Mouse (Mus musculus): ENCODE measurements around the gene Tsnaxip1. TPM values are rescaled to one million over a fixed set of nuclear protein-coding genes. Genes with fewer than 3 reads are reported as not detected.

The Tsnaxip1 gene
- polyA plus RNA-seq, 1 experiment from 2014 or later = 7.2 TPM

- peak overlapping the region; percentile 64 for H3K9ac ChIP-seq
- peak overlapping the region; percentile 77 for H3K4me3 ChIP-seq (replicated peaks)
- H3K27ac ChIP-seq (replicated peaks) = peak overlapping the region; percentile 79
- no peaks in the 10 kb centered on the region for H3K9me3 ChIP-seq (replicated peaks)
- peak; percentile 85 for ATAC-seq (ENCODE audit: insufficient number of reproducible peaks, low FRiP score, low TSS enrichment, low read depth)
- H3K27me3 ChIP-seq = no peaks in the 10 kb centered on the region
- WGBS = under 1% methylated on average over 34 of the region's 34 CpGs
- H3K36me3 ChIP-seq = peaks cover 32% of the 10 kb centered on the region
- peak overlapping the region; percentile 66 for H3K4me2 ChIP-seq (replicated peaks)
- peaks cover 26% of the 10 kb centered on the region for H3K4me1 ChIP-seq
Observed at GRCm38 (mm10) chr8:105851651-105852143, 24.2 kb downstream of the Tsnaxip1 start.

GRCm38 (mm10) chr8:105852146-105852729 is 24.7 kb downstream of the Tsnaxip1 start:
- H3K4me3 ChIP-seq (replicated peaks) = peak overlapping the region; percentile 77

GRCm38 (mm10) chr8:105853178-105853577 is 25.6 kb downstream of the Tsnaxip1 start, which contains the start of gene Cenpt:
Gene Cenpt, minus strand, starts transcription at chr8:105853278.
- 93% methylated on average over 3 of the region's 3 CpGs for WGBS
- H3K27me3 ChIP-seq = no peaks in the 10 kb centered on the region
- H3K4me3 ChIP-seq (replicated peaks) = no peak within 1 kb of the TSS
- ATAC-seq (ENCODE audit: insufficient number of reproducible peaks, low FRiP score, low TSS enrichment, low read depth) = no peak
- H3K9ac ChIP-seq = no peak within 1 kb of the TSS
- peaks cover 39% of the 10 kb centered on the region for H3K4me1 ChIP-seq
- peaks cover 20% of the 10 kb centered on the region for H3K36me3 ChIP-seq
- H3K27ac ChIP-seq (replicated peaks) = no peak within 1 kb of the TSS
- H3K4me2 ChIP-seq (replicated peaks) = no peak within 1 kb of the TSS
- no peaks in the 10 kb centered on the region for H3K9me3 ChIP-seq (replicated peaks)

More at GRCm38 (mm10) chr8:105852146-105852729, 24.7 kb downstream of the Tsnaxip1 start:
- Histone ChIP-seq H3K4me2 (replicated peaks) (peak overlapping the region; percentile 66), H3K27me3 (no peaks in the 10 kb centered on the region), H3K4me1 (peaks cover 30% of the 10 kb centered on the region), H3K9ac (no peak overlapping the region), H3K27ac (replicated peaks) (no peak overlapping the region), H3K9me3 (replicated peaks) (no peaks in the 10 kb centered on the region), H3K36me3 (peaks cover 27% of the 10 kb centered on the region)
- 80% methylated on average over 12 of the region's 12 CpGs for WGBS
- no peak for ATAC-seq (ENCODE audit: insufficient number of reproducible peaks, low FRiP score, low TSS enrichment, low read depth)

DNA sequence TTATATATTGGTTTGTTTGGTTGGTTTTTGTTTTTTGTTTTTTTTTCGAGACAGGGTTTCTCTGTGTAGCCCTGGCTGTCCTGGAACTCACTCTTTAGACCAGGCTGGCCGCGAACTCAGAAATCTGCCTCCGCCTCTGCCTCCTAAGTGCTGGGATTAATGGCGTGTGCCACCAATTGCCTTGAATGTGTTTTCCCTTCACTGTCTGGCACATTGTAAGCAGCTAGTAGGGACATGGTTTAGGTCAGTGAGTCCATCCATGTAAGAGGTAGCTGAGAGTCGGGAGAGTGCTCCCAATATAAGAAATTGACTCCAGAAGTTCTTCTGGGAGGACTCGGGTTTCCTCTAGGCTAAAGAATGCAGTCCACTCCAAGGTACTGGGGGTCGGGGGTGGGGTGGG is 26.8 kb downstream of the Tsnaxip1 start:
- peaks cover 50% of the 10 kb centered on the region for H3K4me1 ChIP-seq
- peaks cover 17% of the 10 kb centered on the region for H3K36me3 ChIP-seq
- H3K9ac ChIP-seq = no peak overlapping the region
- 0 out of 2 replicates have a peak overlapping the region, but pooled peaks have one; percentile 40 for H3K27ac ChIP-seq (replicated peaks)
- no peaks in the 10 kb centered on the region for H3K9me3 ChIP-seq (replicated peaks)
- no peak for ATAC-seq (ENCODE audit: insufficient number of reproducible peaks, low FRiP score, low TSS enrichment, low read depth)
- WGBS = 29% methylated on average over 8 of the region's 8 CpGs
- H3K27me3 ChIP-seq = no peaks in the 10 kb centered on the region
- peak overlapping the region; percentile 71 for H3K4me3 ChIP-seq (replicated peaks)
- H3K4me2 ChIP-seq (replicated peaks) = peak overlapping the region; percentile 92

DNA sequence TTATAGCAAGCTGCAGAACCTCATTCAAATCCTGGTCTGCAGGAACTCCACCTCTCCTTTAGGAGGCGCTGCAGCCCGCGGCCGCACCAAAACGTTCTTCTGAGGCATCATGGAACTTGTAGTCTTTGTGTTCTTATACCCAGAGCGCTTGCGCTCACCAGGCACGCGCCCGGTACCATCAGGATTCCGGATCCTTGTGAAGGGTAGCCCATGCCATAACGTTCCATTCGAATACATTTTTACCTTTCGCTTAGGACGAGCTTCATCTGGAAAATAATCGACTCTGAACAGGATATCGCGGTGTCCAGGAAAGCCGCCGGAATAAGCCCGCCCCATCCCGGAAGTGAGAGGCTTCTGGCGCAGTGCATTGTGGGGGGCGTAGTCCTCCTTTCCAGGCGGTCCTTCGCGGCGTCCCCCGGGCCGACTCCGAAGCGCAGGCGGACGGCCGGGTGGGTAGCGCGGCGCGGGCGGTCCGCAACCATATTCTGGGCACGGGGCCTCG is 27.2 kb downstream of the Tsnaxip1 start, which contains the start of gene Thap11:
Gene Thap11 (plus strand): TSS at position 418 of the 502 bp plus-strand sequence.
- H3K36me3 ChIP-seq = peaks cover 13% of the 10 kb centered on the region; the same call in 1 of the 2 replicates
- H3K27me3 ChIP-seq = no peaks in the 10 kb centered on the region
- peaks cover 55% of the 10 kb centered on the region for H3K4me1 ChIP-seq
- H3K9me3 ChIP-seq (replicated peaks) = no peaks in the 10 kb centered on the region
- peak within 1 kb of the TSS; percentile 71 for H3K4me3 ChIP-seq (replicated peaks)
- ATAC-seq (ENCODE audit: insufficient number of reproducible peaks, low FRiP score, low TSS enrichment, low read depth) = peak; percentile 93
- H3K4me2 ChIP-seq (replicated peaks) = peak within 1 kb of the TSS; percentile 92
- peak within 1 kb of the TSS; percentile 64 for H3K9ac ChIP-seq
- 4% methylated on average over 43 of the region's 43 CpGs for WGBS
- H3K27ac ChIP-seq (replicated peaks) = peak within 1 kb of the TSS; percentile 92

GRCm38 (mm10) chr8:105855248-105856167 is 28.0 kb downstream of the Tsnaxip1 start:
- under 1% methylated on average over 71 of the region's 71 CpGs for WGBS
- Histone ChIP-seq H3K4me3 (replicated peaks) (peak overlapping the region; percentile 71), H3K9me3 (replicated peaks) (no peaks in the 10 kb centered on the region), H3K9ac (peak overlapping the region; percentile 64), H3K4me1 (peaks cover 55% of the 10 kb centered on the region), H3K36me3 (peaks cover 11% of the 10 kb centered on the region; the same call in 1 of the 2 replicates), H3K27me3 (no peaks in the 10 kb centered on the region), H3K27ac (replicated peaks) (peak overlapping the region; percentile 92), H3K4me2 (replicated peaks) (peak overlapping the region; percentile 92)
- ATAC-seq (ENCODE audit: insufficient number of reproducible peaks, low FRiP score, low TSS enrichment, low read depth) = peak; percentile 15; the same call in 1 of the 2 replicates

- Histone ChIP-seq H3K4me3 (replicated peaks) (peak overlapping the region; percentile 71), H3K9ac (peak overlapping the region; percentile 64), H3K27ac (replicated peaks) (peak overlapping the region; percentile 92), H3K4me1 (peaks cover 53% of the 10 kb centered on the region), H3K9me3 (replicated peaks) (no peaks in the 10 kb centered on the region), H3K36me3 (peaks cover 11% of the 10 kb centered on the region; the same call in 1 of the 2 replicates), H3K4me2 (replicated peaks) (peak overlapping the region; percentile 92), H3K27me3 (no peaks in the 10 kb centered on the region)
- WGBS = 20% methylated on average over 15 of the region's 15 CpGs
- ATAC-seq (ENCODE audit: insufficient number of reproducible peaks, low FRiP score, low TSS enrichment, low read depth) = no peak
Observed at GRCm38 (mm10) chr8:105856168-105856835, 28.8 kb downstream of the Tsnaxip1 start.

- Histone ChIP-seq H3K27me3 (no peaks in the 10 kb centered on the region), H3K36me3 (peaks cover 14% of the 10 kb centered on the region), H3K9ac (no peak overlapping the region), H3K27ac (replicated peaks) (peak overlapping the region; percentile 94; the same call in 1 of the 2 replicates), H3K4me1 (peaks cover 61% of the 10 kb centered on the region), H3K4me3 (replicated peaks) (no peak overlapping the region), H3K9me3 (replicated peaks) (no peaks in the 10 kb centered on the region), H3K4me2 (replicated peaks) (no peak overlapping the region)
- ATAC-seq (ENCODE audit: insufficient number of reproducible peaks, low FRiP score, low TSS enrichment, low read depth) = no peak
- 82% methylated on average over 5 of the region's 5 CpGs for WGBS
Observed at GRCm38 (mm10) chr8:105858495-105858894, 31.0 kb downstream of the Tsnaxip1 start.

DNA sequence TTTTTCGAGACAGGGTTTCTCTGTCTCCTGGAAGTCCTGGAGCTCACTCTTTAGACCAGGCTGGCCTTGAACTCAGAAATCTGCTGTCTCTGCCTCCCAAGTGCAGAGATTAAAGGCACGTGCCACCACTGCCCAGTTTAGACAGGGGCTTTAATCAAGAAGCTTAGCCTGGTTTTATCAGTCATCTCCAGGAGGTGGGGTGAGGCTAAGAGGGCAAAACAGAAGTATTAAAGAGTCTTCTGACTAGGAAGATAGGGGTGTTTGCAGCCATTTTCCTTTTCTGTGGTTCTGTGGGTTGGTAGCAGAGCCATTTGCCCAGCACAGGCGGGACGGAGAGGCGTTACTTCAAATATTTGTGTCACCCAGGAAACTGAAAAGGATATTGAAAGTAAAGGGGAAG is 31.8 kb downstream of the Tsnaxip1 start:
- 68% methylated on average over 5 of the region's 5 CpGs for WGBS
- peak overlapping the region; percentile 94 for H3K27ac ChIP-seq (replicated peaks)
- H3K9ac ChIP-seq = no peak overlapping the region

GRCm38 (mm10) chr8:105860143-105860981 is 32.8 kb downstream of the Tsnaxip1 start, which contains the start of gene Nutf2:
Gene Nutf2, plus strand, starts transcription at chr8:105860580.
- Histone ChIP-seq H3K27me3 (no peaks in the 10 kb centered on the region), H3K36me3 (peaks cover 22% of the 10 kb centered on the region), H3K4me3 (replicated peaks) (peak within 1 kb of the TSS; percentile 99), H3K27ac (replicated peaks) (peak within 1 kb of the TSS; percentile 94), H3K9ac (peak within 1 kb of the TSS; percentile 77), H3K9me3 (replicated peaks) (no peaks in the 10 kb centered on the region), H3K4me1 (peaks cover 62% of the 10 kb centered on the region), H3K4me2 (replicated peaks) (peak within 1 kb of the TSS; percentile 75)
- WGBS = under 1% methylated on average over 58 of the region's 59 CpGs
- ATAC-seq (ENCODE audit: insufficient number of reproducible peaks, low FRiP score, low TSS enrichment, low read depth) = peak; percentile 98

More for the DNA sequence above, 31.8 kb downstream of the Tsnaxip1 start:
- H3K36me3 ChIP-seq = peaks cover 15% of the 10 kb centered on the region
- peaks cover 65% of the 10 kb centered on the region for H3K4me1 ChIP-seq
- no peaks in the 10 kb centered on the region for H3K9me3 ChIP-seq (replicated peaks)
- no peak for ATAC-seq (ENCODE audit: insufficient number of reproducible peaks, low FRiP score, low TSS enrichment, low read depth)
- H3K4me3 ChIP-seq (replicated peaks) = peak overlapping the region; percentile 99
- peak overlapping the region; percentile 75; the same call in 1 of the 2 replicates for H3K4me2 ChIP-seq (replicated peaks)
- no peaks in the 10 kb centered on the region for H3K27me3 ChIP-seq

Data from embryonic facial prominence, embryonic 15.5 days (tissue).